Mouse (Mus musculus) stomach, postnatal 0 days (tissue): ENCODE data around the gene Gadl1. TPM values are rescaled to one million over a fixed set of nuclear protein-coding genes. Genes with fewer than 3 reads are reported as not detected.

ENCODE experiments used
- ATAC-seq: fragments of 200-750 bp; cut with Nextera tagmentation; 2 replicates; pipeline ENCODE4 v1.8.0; 2017; ENCODE audit not compliant: low FRiP score, low TSS enrichment
- DNase-seq: peaks from one replicate; pipeline ENCODE4 v3.0.0-alpha.2; 2016; ENCODE audit warnings: low spot score
- H3K27ac ChIP-seq: fragments of 300-500 bp; sonication (generic); replicated peaks from 2 replicates; pipeline ENCODE4 v1.5.1; 2014; ENCODE audit warnings: mild to moderate bottlenecking, control low read depth
- H3K27me3 ChIP-seq: fragments of 300-500 bp; sonication (generic); 2 replicates; pipeline ENCODE4 v1.6.1; 2014; ENCODE audit warnings: low read length; ENCODE audit not compliant: control insufficient read depth, insufficient read depth
- H3K36me3 ChIP-seq: fragments of 300-500 bp; sonication (generic); 2 replicates; pipeline ENCODE4 v1.6.1; 2014; ENCODE audit warnings: low read length, mixed read lengths; ENCODE audit not compliant: control insufficient read depth, insufficient read depth
- H3K4me1 ChIP-seq: fragments of 300-500 bp; sonication (generic); replicated peaks from 2 replicates; pipeline ENCODE4 v1.6.1; 2014; ENCODE audit warnings: antibody characterized with exemption; ENCODE audit not compliant: control insufficient read depth, insufficient read depth
- H3K4me2 ChIP-seq: fragments of 300-500 bp; sonication (generic); replicated peaks from 2 replicates; pipeline ENCODE4 v1.6.1; 2014; ENCODE audit warnings: low read depth, mild to moderate bottlenecking, control low read depth, moderate library complexity
- H3K4me3 ChIP-seq: fragments of 300-500 bp; sonication (generic); 2 replicates; pipeline ENCODE4 v1.5.1; 2014; ENCODE audit warnings: low read depth, low read length, control low read depth
- H3K9ac ChIP-seq: fragments of 300-500 bp; sonication (generic); 2 replicates; pipeline ENCODE4 v1.6.1; 2014; ENCODE audit warnings: mild to moderate bottlenecking, low read length, control low read depth, mixed read lengths
- H3K9me3 ChIP-seq: fragments of 300-500 bp; sonication (generic); 2 replicates; pipeline ENCODE4 v1.6.1; 2016; ENCODE audit warnings: low read length; ENCODE audit not compliant: control insufficient read depth
- CTCF ChIP-seq: IDR thresholded peaks from 2 replicates; pipeline ENCODE4 v1.5.1; 2016; ENCODE audit warnings: antibody characterized with exemption, low read depth, mild to moderate bottlenecking, moderate library complexity
- EP300 ChIP-seq: optimal IDR thresholded peaks from 2 replicates; pipeline ENCODE3; 2016; ENCODE audit warnings: antibody characterized with exemption
- WGBS: fragments of 180-500 bp; shearing (Covaris S2); extraction: QIAGEN DNeasy Blood & Tissue Kit; methylation state at CpG from one replicate; pipeline ENCODE4 v1.1.7; 2014; 5-methylcytosine and 5-hydroxymethylcytosine counted together
- polyA plus RNA-seq: library from polyadenylated mRNA; unstranded; fragments of >200 nt; fragmentation: Nextera tagmentation; extraction: Ambion mirVana; gene quantifications from 2 replicates; pipeline ENCODE4 v1.2.1, GENCODE M21; 2015

Gene Gadl1
- polyA plus RNA-seq, 1 experiment from 2014 or later, result 0.45 TPM

GRCm38 (mm10) chr9:116084324-116084931 lies 175.2 kb downstream of the Gadl1 start:
- no peak for DNase-seq
- ATAC-seq, result no peak
- Histone ChIP-seq H3K4me1 (no peaks in the 10 kb centered on the region), H3K9me3 (no peaks in the 10 kb centered on the region), H3K4me2 (no peak overlapping the region), H3K27ac (no peak overlapping the region), H3K27me3 (no peaks in the 10 kb centered on the region), H3K4me3 (no peak overlapping the region), H3K36me3 (peaks cover 4% of the 10 kb centered on the region), H3K9ac (no peak overlapping the region)
- TF ChIP-seq CTCF (no peak), EP300 (no peak)
- WGBS, result 74% methylated on average over 12 of the region's 12 CpGs

- 86% methylated on average over 6 of the region's 6 CpGs for WGBS
- no peak overlapping the region for H3K27ac ChIP-seq
- H3K4me1 ChIP-seq, result no peaks in the 10 kb centered on the region
- H3K9me3 ChIP-seq, result no peaks in the 10 kb centered on the region
- DNase-seq, result no peak
- no peak overlapping the region for H3K4me2 ChIP-seq
- peaks cover 17% of the 10 kb centered on the region for H3K36me3 ChIP-seq
- no peak overlapping the region for H3K4me3 ChIP-seq
- no peak overlapping the region for H3K9ac ChIP-seq
- H3K27me3 ChIP-seq, result no peaks in the 10 kb centered on the region
- TF ChIP-seq EP300, result no peak
- no peak for TF ChIP-seq CTCF
- ATAC-seq, result no peak
These were observed 176.7 kb downstream of the Gadl1 start for GRCm38 (mm10) chr9:116085999-116086398.

- H3K27ac ChIP-seq, result no peak overlapping the region
- TF ChIP-seq CTCF (no peak), EP300 (no peak)
- WGBS, result 88% methylated on average over 5 of the region's 5 CpGs
- DNase-seq (no peak), ATAC-seq (no peak)
- H3K27me3 ChIP-seq, result no peaks in the 10 kb centered on the region
- no peak overlapping the region for H3K9ac ChIP-seq
- peaks cover 17% of the 10 kb centered on the region for H3K36me3 ChIP-seq
- H3K4me3 ChIP-seq, result no peak overlapping the region
- H3K4me2 ChIP-seq, result no peak overlapping the region
- no peaks in the 10 kb centered on the region for H3K9me3 ChIP-seq
- H3K4me1 ChIP-seq, result no peaks in the 10 kb centered on the region
These were observed 178.0 kb downstream of the Gadl1 start for GRCm38 (mm10) chr9:116087263-116087662.

GRCm38 (mm10) chr9:116087880-116088279 lies 178.6 kb downstream of the Gadl1 start:
- H3K9me3 ChIP-seq, result no peaks in the 10 kb centered on the region
- TF ChIP-seq CTCF, result peak; percentile 91
- TF ChIP-seq EP300, result no peak
- peak; percentile 68 for DNase-seq
- ATAC-seq, result no peak
- H3K4me1 ChIP-seq, result no peaks in the 10 kb centered on the region
- no peak overlapping the region for H3K9ac ChIP-seq
- H3K27me3 ChIP-seq, result no peaks in the 10 kb centered on the region
- 23% methylated on average over 5 of the region's 5 CpGs for WGBS
- H3K27ac ChIP-seq, result 0 out of 2 replicates have a peak overlapping the region, but pooled peaks have one; percentile 4
- peaks cover 22% of the 10 kb centered on the region for H3K36me3 ChIP-seq
- H3K4me2 ChIP-seq, result no peak overlapping the region
- H3K4me3 ChIP-seq, result no peak overlapping the region

GRCm38 (mm10) chr9:116088912-116089311 lies 179.7 kb downstream of the Gadl1 start:
- WGBS, result 83% methylated on average over 9 of the region's 9 CpGs
- peaks cover 25% of the 10 kb centered on the region for H3K36me3 ChIP-seq
- H3K4me2 ChIP-seq, result no peak overlapping the region
- H3K4me1 ChIP-seq, result no peaks in the 10 kb centered on the region
- H3K9me3 ChIP-seq, result no peaks in the 10 kb centered on the region
- H3K27me3 ChIP-seq, result no peaks in the 10 kb centered on the region
- DNase-seq, result peak; percentile 26
- H3K27ac ChIP-seq, result no peak overlapping the region
- no peak overlapping the region for H3K9ac ChIP-seq
- ATAC-seq, result no peak
- peak; percentile 48 for TF ChIP-seq CTCF
- TF ChIP-seq EP300, result no peak
- no peak overlapping the region for H3K4me3 ChIP-seq

- Histone ChIP-seq H3K9me3 (no peaks in the 10 kb centered on the region), H3K4me1 (no peaks in the 10 kb centered on the region), H3K9ac (no peak overlapping the region), H3K36me3 (peaks cover 25% of the 10 kb centered on the region), H3K27me3 (no peaks in the 10 kb centered on the region), H3K27ac (no peak overlapping the region), H3K4me2 (no peak overlapping the region), H3K4me3 (no peak overlapping the region)
- 90% methylated on average over 9 of the region's 9 CpGs for WGBS
- no peak for ATAC-seq
- DNase-seq, result no peak
- TF ChIP-seq EP300 (no peak), CTCF (no peak)
These were observed 181.0 kb downstream of the Gadl1 start for GRCm38 (mm10) chr9:116090296-116090695.
